In genomic region chr6:30409399-30410093, GRCm38 (mm10) we compare ENCODE assay signal across 20 mouse cellular contexts.
"Had no signal": no experiment of that assay in that cellular context is flagged by ENCODE, and none has a peak within 500 bp of the region (broad histone marks: within the 10 kb centered on the region; RNA-seq: fewer than 3 reads in every experiment).

No protein-coding gene starts in this region.

- DNase-seq: kidney, adult 8-10 months; kidney, postnatal 10 days; kidney, postnatal 36 days; layer of hippocampus, postnatal 36 days; lung, adult 18-20 months; lung, postnatal 10 days; lung, postnatal 36 days; midbrain, embryonic 14.5 days; right cerebral cortex, adult 18-20 months; right cerebral cortex, postnatal 14 days; right cerebral cortex, postnatal 4 days; thymus, postnatal 25 days had no signal

- H3K36me3 ChIP-seq: lung, embryonic 15.5 days; neural tube, embryonic 12.5 days; neural tube, embryonic 15.5 days had no signal

- H3K4me1 ChIP-seq: neural tube, embryonic 12.5 days had no signal

- H3K27ac ChIP-seq: kidney, embryonic 15.5 days; left cerebral cortex, adult 2 months; lung, embryonic 15.5 days; midbrain, embryonic 10.5 days; neural tube, embryonic 12.5 days; neural tube, embryonic 15.5 days had no signal

- ATAC-seq: intestine, postnatal 0 days had no signal

- H3K9me3 ChIP-seq: kidney, embryonic 15.5 days; lung, embryonic 15.5 days; megakaryocyte, embryonic 14.5 days; midbrain, embryonic 10.5 days; neural tube, embryonic 12.5 days; neural tube, embryonic 15.5 days had no signal

- H3K27me3 ChIP-seq: kidney, embryonic 15.5 days; lung, embryonic 15.5 days; megakaryocyte, embryonic 14.5 days; neural tube, embryonic 12.5 days; neural tube, embryonic 15.5 days had no signal

- H3K9ac ChIP-seq: kidney, embryonic 15.5 days; lung, embryonic 15.5 days; neural tube, embryonic 12.5 days; neural tube, embryonic 15.5 days had no signal

- H3K4me2 ChIP-seq: kidney, embryonic 15.5 days; lung, embryonic 15.5 days; neural tube, embryonic 12.5 days; neural tube, embryonic 15.5 days had no signal

- H3K4me3 ChIP-seq: kidney, embryonic 15.5 days; left cerebral cortex, adult 2 months; lung, embryonic 15.5 days; megakaryocyte, embryonic 14.5 days; midbrain, embryonic 10.5 days; neural tube, embryonic 12.5 days; neural tube, embryonic 15.5 days had no signal
